Mouse (Mus musculus): ENCODE data around the gene Hypk. TPM values are rescaled to one million over a fixed set of nuclear protein-coding genes. Genes with fewer than 3 reads are reported as not detected.

Hypk gene
- 92.4 and 102 TPM in 2 replicates for polyA plus RNA-seq (2014; fragmentation: Nextera tagmentation; extraction: Ambion mirVana)

DNA sequence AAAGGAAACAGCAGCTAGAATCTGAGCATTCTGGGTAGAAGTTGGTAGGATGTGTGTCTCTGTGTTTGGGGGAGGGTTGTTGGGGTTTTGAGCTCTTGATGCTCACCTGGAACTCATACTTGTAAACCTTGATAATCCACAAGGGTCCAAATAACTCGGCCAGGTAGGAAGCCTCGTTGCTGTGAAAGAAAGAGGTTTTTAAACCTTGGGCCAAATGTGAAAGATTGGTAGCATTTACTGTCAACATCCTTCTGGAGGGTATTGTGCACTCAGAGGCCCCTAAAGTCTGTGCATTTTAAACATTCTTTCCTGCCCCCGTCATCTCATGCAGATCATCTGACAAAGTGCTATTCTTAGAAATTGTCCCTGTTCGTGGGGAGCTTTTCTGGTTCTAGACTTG lies at the start of gene Hypk:
Gene Hypk (plus strand): TSS at position 301 of the 400 bp plus-strand sequence.
- H3K27me3 ChIP-seq (ENCODE audit: control insufficient read depth, insufficient read depth, low read length) = no peaks in the 10 kb centered on the region
- ATAC-seq (ENCODE audit: low FRiP score, low TSS enrichment) (no peak), DNase-seq (no peak)
- H3K4me2 ChIP-seq (ENCODE audit: low read length) = no peak within 1 kb of the TSS
- no peak within 1 kb of the TSS for H3K27ac ChIP-seq (replicated peaks; ENCODE audit: low read depth, low read length)
- H3K4me1 ChIP-seq (ENCODE audit: control insufficient read depth, insufficient read depth, low read length) = peaks cover 23% of the 10 kb centered on the region
- H3K9me3 ChIP-seq (ENCODE audit: control insufficient read depth, low read length) = no peaks in the 10 kb centered on the region
- 83% methylated on average over 4 of the region's 4 CpGs for WGBS
- no peak within 1 kb of the TSS for H3K9ac ChIP-seq (replicated peaks; ENCODE audit: low read length)
- H3K4me3 ChIP-seq (replicated peaks; ENCODE audit: low read depth, low read length) = no peak within 1 kb of the TSS
- peaks cover 24% of the 10 kb centered on the region for H3K36me3 ChIP-seq (ENCODE audit: control insufficient read depth, insufficient read depth, low read length)

GRCm38 (mm10) chr2:121403296-121403695 lies 49.8 kb upstream of the Hypk start:
- Histone ChIP-seq H3K4me1 (ENCODE audit: control insufficient read depth, insufficient read depth, low read length) (no peaks in the 10 kb centered on the region), H3K36me3 (ENCODE audit: control insufficient read depth, insufficient read depth, low read length) (no peaks in the 10 kb centered on the region), H3K4me2 (ENCODE audit: low read length) (no peak overlapping the region), H3K9ac (replicated peaks; ENCODE audit: low read length) (no peak overlapping the region), H3K9me3 (ENCODE audit: control insufficient read depth, low read length) (no peaks in the 10 kb centered on the region), H3K27ac (replicated peaks; ENCODE audit: low read depth, low read length) (no peak overlapping the region), H3K27me3 (ENCODE audit: control insufficient read depth, insufficient read depth, low read length) (no peaks in the 10 kb centered on the region), H3K4me3 (replicated peaks; ENCODE audit: low read depth, low read length) (no peak overlapping the region)
- DNase-seq (no peak), ATAC-seq (ENCODE audit: low FRiP score, low TSS enrichment) (no peak)

- ATAC-seq (ENCODE audit: low FRiP score, low TSS enrichment) (no peak), DNase-seq (peak; percentile 9)
- H3K9ac ChIP-seq (replicated peaks; ENCODE audit: low read length) = no peak overlapping the region
- no peak overlapping the region for H3K27ac ChIP-seq (replicated peaks; ENCODE audit: low read depth, low read length)
- no peak overlapping the region for H3K4me3 ChIP-seq (replicated peaks; ENCODE audit: low read depth, low read length)
- no peak overlapping the region for H3K4me2 ChIP-seq (ENCODE audit: low read length)
- H3K27me3 ChIP-seq (ENCODE audit: control insufficient read depth, insufficient read depth, low read length) = no peaks in the 10 kb centered on the region
- WGBS = 31% methylated on average over 4 of the region's 4 CpGs
- no peaks in the 10 kb centered on the region for H3K4me1 ChIP-seq (ENCODE audit: control insufficient read depth, insufficient read depth, low read length)
- H3K9me3 ChIP-seq (ENCODE audit: control insufficient read depth, low read length) = no peaks in the 10 kb centered on the region
- H3K36me3 ChIP-seq (ENCODE audit: control insufficient read depth, insufficient read depth, low read length) = 0 out of 2 replicates have a peak, but pooled peaks cover 2% of the 10 kb centered on the region
These were observed 44.9 kb upstream of the Hypk start for GRCm38 (mm10) chr2:121408160-121408559.

DNA sequence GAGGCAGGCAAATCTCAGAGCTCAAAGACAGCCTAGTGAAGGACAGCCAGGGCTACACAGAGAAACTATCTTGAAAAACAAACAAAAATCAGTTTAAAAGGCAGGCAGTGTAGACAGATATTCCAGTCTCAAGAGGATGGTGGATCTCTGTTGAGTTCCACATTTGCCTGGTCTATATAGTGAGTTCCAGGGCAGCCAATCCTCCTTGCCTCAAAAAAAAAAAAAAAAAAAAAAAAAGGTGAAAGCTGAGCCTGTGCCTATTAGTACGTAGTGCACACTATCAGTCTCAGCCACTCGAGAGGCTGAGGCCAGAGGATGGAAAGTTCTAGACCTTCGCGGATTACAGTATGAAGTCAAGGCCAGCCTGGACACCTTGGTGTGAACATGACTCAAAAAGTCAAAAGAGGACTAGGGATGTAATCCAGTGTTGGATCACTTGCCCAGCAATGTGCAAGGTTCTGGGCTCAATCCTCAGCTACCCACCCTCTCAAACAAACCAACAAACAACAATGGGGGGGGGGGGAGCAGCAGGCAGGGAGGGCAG lies 40.2 kb upstream of the Hypk start:
- WGBS = 16% methylated on average over 4 of the region's 4 CpGs
- peak overlapping the region; percentile 96 for H3K9ac ChIP-seq (replicated peaks; ENCODE audit: low read length)
- H3K4me2 ChIP-seq (ENCODE audit: low read length) = peak overlapping the region; percentile 75
- peak overlapping the region; percentile 99 for H3K4me3 ChIP-seq (replicated peaks; ENCODE audit: low read depth, low read length)
- H3K27ac ChIP-seq (replicated peaks; ENCODE audit: low read depth, low read length) = peak overlapping the region; percentile 97
- H3K9me3 ChIP-seq (ENCODE audit: control insufficient read depth, low read length) = no peaks in the 10 kb centered on the region
- DNase-seq (peak; percentile 59), ATAC-seq (ENCODE audit: low FRiP score, low TSS enrichment) (peak; percentile 12)
- peaks cover 13% of the 10 kb centered on the region for H3K36me3 ChIP-seq (ENCODE audit: control insufficient read depth, insufficient read depth, low read length)
- peaks cover 20% of the 10 kb centered on the region for H3K4me1 ChIP-seq (ENCODE audit: control insufficient read depth, insufficient read depth, low read length)
- H3K27me3 ChIP-seq (ENCODE audit: control insufficient read depth, insufficient read depth, low read length) = no peaks in the 10 kb centered on the region

- peaks cover 20% of the 10 kb centered on the region for H3K4me1 ChIP-seq (ENCODE audit: control insufficient read depth, insufficient read depth, low read length)
- H3K4me2 ChIP-seq (ENCODE audit: low read length) = peak within 1 kb of the TSS; percentile 75
- peak; percentile 99 for ATAC-seq (ENCODE audit: low FRiP score, low TSS enrichment)
- peaks cover 19% of the 10 kb centered on the region for H3K36me3 ChIP-seq (ENCODE audit: control insufficient read depth, insufficient read depth, low read length)
- peak within 1 kb of the TSS; percentile 99 for H3K4me3 ChIP-seq (replicated peaks; ENCODE audit: low read depth, low read length)
- DNase-seq = peak; percentile 98
- H3K27me3 ChIP-seq (ENCODE audit: control insufficient read depth, insufficient read depth, low read length) = no peaks in the 10 kb centered on the region
- WGBS = under 1% methylated on average over 68 of the region's 68 CpGs
- H3K9me3 ChIP-seq (ENCODE audit: control insufficient read depth, low read length) = no peaks in the 10 kb centered on the region
- H3K27ac ChIP-seq (replicated peaks; ENCODE audit: low read depth, low read length) = peak within 1 kb of the TSS; percentile 97
- peak within 1 kb of the TSS; percentile 96 for H3K9ac ChIP-seq (replicated peaks; ENCODE audit: low read length)
These were observed 39.6 kb upstream of the Hypk start, which contains the start of the genes Pdia3 and Catsper2 for GRCm38 (mm10) chr2:121413387-121414042. Gene Pdia3, plus strand, starts transcription at chr2:121413775. Gene Catsper2, minus strand, starts transcription at chr2:121413792.

GRCm38 (mm10) chr2:121414139-121414685 lies 38.9 kb upstream of the Hypk start:
- Histone ChIP-seq H3K4me3 (replicated peaks; ENCODE audit: low read depth, low read length) (peak overlapping the region; percentile 99), H3K27ac (replicated peaks; ENCODE audit: low read depth, low read length) (peak overlapping the region; percentile 97), H3K4me2 (ENCODE audit: low read length) (peak overlapping the region; percentile 75), H3K36me3 (ENCODE audit: control insufficient read depth, insufficient read depth, low read length) (peaks cover 26% of the 10 kb centered on the region), H3K9ac (replicated peaks; ENCODE audit: low read length) (peak overlapping the region; percentile 96), H3K4me1 (ENCODE audit: control insufficient read depth, insufficient read depth, low read length) (peaks cover 20% of the 10 kb centered on the region), H3K9me3 (ENCODE audit: control insufficient read depth, low read length) (no peaks in the 10 kb centered on the region), H3K27me3 (ENCODE audit: control insufficient read depth, insufficient read depth, low read length) (no peaks in the 10 kb centered on the region)
- ATAC-seq (ENCODE audit: low FRiP score, low TSS enrichment) (peak; percentile 51), DNase-seq (peak; percentile 63)
- WGBS = under 1% methylated on average over 32 of the region's 32 CpGs

- Histone ChIP-seq H3K4me3 (replicated peaks; ENCODE audit: low read depth, low read length) (peak overlapping the region; percentile 99), H3K27me3 (ENCODE audit: control insufficient read depth, insufficient read depth, low read length) (no peaks in the 10 kb centered on the region), H3K9ac (replicated peaks; ENCODE audit: low read length) (peak overlapping the region; percentile 96; the same call in 1 of the 2 replicates), H3K9me3 (ENCODE audit: control insufficient read depth, low read length) (no peaks in the 10 kb centered on the region), H3K4me2 (ENCODE audit: low read length) (peak overlapping the region; percentile 75), H3K36me3 (ENCODE audit: control insufficient read depth, insufficient read depth, low read length) (peaks cover 31% of the 10 kb centered on the region), H3K4me1 (ENCODE audit: control insufficient read depth, insufficient read depth, low read length) (peaks cover 20% of the 10 kb centered on the region), H3K27ac (replicated peaks; ENCODE audit: low read depth, low read length) (no peak overlapping the region)
- no peak for DNase-seq
- no peak for ATAC-seq (ENCODE audit: low FRiP score, low TSS enrichment)
- WGBS = 61% methylated on average over 3 of the region's 3 CpGs
These were observed 38.0 kb upstream of the Hypk start for GRCm38 (mm10) chr2:121415103-121415502.

DNA sequence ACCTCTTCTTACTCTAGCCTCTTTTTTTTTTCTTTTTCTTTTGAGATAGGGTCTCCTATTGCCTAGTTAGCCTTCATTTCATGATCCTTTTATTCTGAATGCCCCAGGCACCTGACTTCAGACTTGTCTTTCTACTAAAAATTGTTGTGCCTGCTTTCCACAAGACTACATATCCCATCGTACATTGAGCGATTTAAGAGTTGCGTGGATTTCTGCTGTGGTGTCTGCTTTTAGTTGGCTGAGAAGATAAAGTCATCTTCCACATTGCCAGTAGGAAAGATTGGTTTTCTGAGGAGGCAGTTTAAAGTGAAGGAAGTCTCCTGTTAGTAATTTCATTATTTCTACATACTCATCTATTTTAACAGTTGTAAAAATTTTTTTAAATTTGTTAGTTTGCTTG lies 37.5 kb upstream of the Hypk start:
- H3K9ac ChIP-seq (replicated peaks; ENCODE audit: low read length) = no peak overlapping the region; the same call in 1 of the 2 replicates
- peaks cover 30% of the 10 kb centered on the region for H3K36me3 ChIP-seq (ENCODE audit: control insufficient read depth, insufficient read depth, low read length)
- no peaks in the 10 kb centered on the region for H3K27me3 ChIP-seq (ENCODE audit: control insufficient read depth, insufficient read depth, low read length)
- H3K27ac ChIP-seq (replicated peaks; ENCODE audit: low read depth, low read length) = no peak overlapping the region
- H3K4me1 ChIP-seq (ENCODE audit: control insufficient read depth, insufficient read depth, low read length) = peaks cover 20% of the 10 kb centered on the region
- ATAC-seq (ENCODE audit: low FRiP score, low TSS enrichment) (no peak), DNase-seq (no peak)
- peak overlapping the region; percentile 75 for H3K4me2 ChIP-seq (ENCODE audit: low read length)
- WGBS = 85% methylated on average over 3 of the region's 3 CpGs
- no peaks in the 10 kb centered on the region for H3K9me3 ChIP-seq (ENCODE audit: control insufficient read depth, low read length)
- peak overlapping the region; percentile 99; the same call in 1 of the 2 replicates for H3K4me3 ChIP-seq (replicated peaks; ENCODE audit: low read depth, low read length)
